Mouse (Mus musculus) spleen, postnatal 14 days (tissue): ENCODE results near the gene Vwce.

ENCODE experiments used
- DNase-seq, 2 experiments: peaks; one replicate each; pipeline ENCODE4 v3.0.0; 2021 to 2022; ENCODE audit warnings: low spot score in 2 of 2

The Vwce gene

GRCm38 (mm10) chr19:10714168-10714567 is 80.2 kb downstream of the Vwce start:
- no peak for DNase-seq

DNA sequence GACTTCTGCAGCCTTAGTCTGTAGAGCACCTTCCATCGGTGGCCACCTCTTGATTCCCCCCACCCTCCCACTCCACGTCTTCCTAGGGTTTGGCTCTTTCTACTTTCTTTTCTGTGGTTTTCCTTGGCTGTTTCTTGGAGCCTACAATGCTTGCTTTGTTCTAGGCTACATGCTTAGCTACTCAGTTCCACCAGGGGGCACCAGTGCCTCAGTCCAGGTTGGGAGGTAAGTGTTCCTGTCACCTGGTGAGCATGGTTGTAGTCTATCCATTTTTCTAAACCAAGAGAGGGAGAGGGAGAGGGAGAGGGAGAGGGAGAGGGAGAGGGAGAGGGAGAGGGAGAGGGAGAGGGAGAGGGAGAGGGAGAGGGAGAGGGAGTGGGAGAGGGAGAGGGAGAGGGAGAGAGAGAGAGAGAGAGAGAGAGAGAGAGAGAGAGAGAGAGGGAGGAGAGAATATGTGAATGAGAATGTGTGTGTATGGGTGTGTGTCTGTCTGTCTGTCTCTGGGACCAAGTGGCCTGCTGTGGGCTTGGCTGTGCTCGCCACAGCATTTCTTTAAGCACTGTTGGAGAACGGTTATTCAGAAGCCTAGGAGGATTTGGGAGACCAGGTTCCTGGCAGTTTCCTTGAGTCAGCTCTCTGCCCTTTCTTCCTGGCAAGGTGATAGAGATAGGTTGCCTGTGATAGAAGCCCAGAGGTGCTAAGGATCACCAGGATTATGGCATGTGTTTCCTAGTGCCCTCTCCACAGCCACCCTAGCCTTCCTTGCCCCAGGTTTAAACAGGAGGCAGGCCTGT is 80.9 kb downstream of the Vwce start:
- peak; percentile 40 to 69 for DNase-seq

DNA sequence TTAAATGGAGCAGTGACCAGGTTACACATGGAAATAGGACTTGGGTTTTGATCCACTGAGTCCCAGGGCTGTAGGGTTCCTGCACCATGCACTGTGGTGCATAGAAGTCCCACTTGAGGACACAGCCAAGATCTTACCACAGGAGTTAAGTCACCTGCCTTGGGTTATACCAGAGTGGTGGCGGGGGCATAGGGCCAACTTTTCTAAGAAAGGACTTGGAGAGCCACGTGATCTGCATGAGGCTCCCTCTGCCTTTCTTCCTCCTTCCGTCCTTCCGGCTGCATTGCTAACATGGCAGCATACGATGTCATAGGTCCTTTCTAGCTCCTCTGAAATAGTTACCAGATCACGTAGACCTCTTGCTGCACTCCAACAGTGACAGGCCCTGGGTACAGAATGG is 81.5 kb downstream of the Vwce start:
- DNase-seq = no peak
